10 mouse cellular contexts compared by ENCODE assay signal in the genomic region with DNA sequence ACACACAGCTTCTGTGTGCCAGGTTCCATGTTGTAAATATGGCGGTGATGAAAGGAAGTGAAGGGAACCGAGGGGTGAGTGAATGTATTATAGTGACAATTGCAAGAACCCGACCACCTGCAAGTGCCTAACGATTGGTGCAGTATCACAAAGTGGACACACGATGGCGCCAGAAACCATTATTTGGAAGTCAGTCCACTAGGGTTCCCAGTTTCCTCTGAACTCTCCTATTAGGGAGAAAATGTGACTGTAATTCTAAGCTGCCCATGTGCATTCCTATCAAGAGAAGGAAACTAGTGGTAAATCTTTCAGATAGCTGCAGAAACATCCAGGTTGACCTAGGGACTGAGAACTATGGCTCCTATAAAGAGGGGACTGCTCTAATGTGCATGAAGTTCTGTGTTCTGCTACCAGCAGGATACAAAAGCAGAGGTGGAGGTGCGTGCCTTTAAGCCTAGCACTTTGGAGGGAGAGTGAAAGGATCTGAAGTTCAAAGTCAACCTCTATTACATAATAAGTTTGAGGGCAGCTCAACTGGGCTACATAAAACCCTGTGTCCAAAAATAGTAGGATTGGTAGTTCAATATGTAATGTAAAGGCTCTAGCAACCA. TPM values are rescaled to one million over a fixed set of nuclear protein-coding genes. Genes with fewer than 3 reads are reported as not detected.
DNase-seq lines count a peak whose midpoint lies in the region; ATAC-seq and TF ChIP-seq lines count a peak whose summit lies in the region.
"Had no signal": no experiment of that assay in that cellular context is flagged by ENCODE, and none has a peak within 500 bp of the region (broad histone marks: within the 10 kb centered on the region; RNA-seq: fewer than 3 reads in every experiment).

No protein-coding gene starts in this region.

- TF ChIP-seq CTCF in midbrain, postnatal 0 days (IDR thresholded peaks at IDR 0.05): peak; percentile 98

- no peak overlapping the region for H3K27ac ChIP-seq in embryonic facial prominence, embryonic 10.5 days (replicated peaks)
- H3K27ac ChIP-seq in hindbrain, embryonic 12.5 days: no peak overlapping the region
- no peak overlapping the region for H3K27ac ChIP-seq in midbrain, postnatal 0 days (ENCODE audit: low read depth, low read length)
- H3K27ac ChIP-seq: embryonic facial prominence, embryonic 12.5 days; lung, embryonic 15.5 days had no signal

- H3K27me3 ChIP-seq in embryonic facial prominence, embryonic 10.5 days (replicated peaks; ENCODE audit: low read depth, poor library complexity, severe bottlenecking): peaks cover 71% of the 10 kb centered on the region
- H3K27me3 ChIP-seq in hindbrain, embryonic 12.5 days: peaks cover 45% of the 10 kb centered on the region
- H3K27me3 ChIP-seq in midbrain, postnatal 0 days (ENCODE audit: insufficient read depth, low read length): peaks cover 8% of the 10 kb centered on the region; the same call in 1 of the 2 replicates

- DNase-seq in left cerebral cortex, adult 18-20 months (ENCODE audit: low spot score in 2 of 2): peak; percentile 63 to 82
- no peak for DNase-seq in left cerebral cortex, adult 11 months (ENCODE audit: low spot score)
- DNase-seq in adrenal gland, postnatal 14 days: peak; percentile 73
- peak; percentile 73 for DNase-seq in embryonic facial prominence, embryonic 10.5 days (ENCODE audit: low spot score)
- peak; percentile 62 to 73 for DNase-seq in left cerebral cortex, postnatal 25 days (ENCODE audit: low spot score in 2 of 2)
- peak; percentile 89 for DNase-seq in midbrain, postnatal 0 days (ENCODE audit: low spot score)
- DNase-seq in urinary bladder, postnatal 36 days (ENCODE audit: low spot score in 2 of 2): peak; percentile 53 to 58

- no peak overlapping the region for H3K9ac ChIP-seq in hindbrain, embryonic 12.5 days
- no peak overlapping the region for H3K9ac ChIP-seq in midbrain, postnatal 0 days (replicated peaks; ENCODE audit: low read length, poor library complexity, severe bottlenecking)
- H3K9ac ChIP-seq: embryonic facial prominence, embryonic 12.5 days; lung, embryonic 15.5 days had no signal

- H3K4me3 ChIP-seq in embryonic facial prominence, embryonic 10.5 days: no peak overlapping the region
- H3K4me3 ChIP-seq in hindbrain, embryonic 12.5 days: no peak overlapping the region
- no peak overlapping the region for H3K4me3 ChIP-seq in midbrain, postnatal 0 days (ENCODE audit: low read depth, low read length)
- H3K4me3 ChIP-seq: embryonic facial prominence, embryonic 12.5 days; lung, embryonic 15.5 days had no signal

- H3K36me3 ChIP-seq in embryonic facial prominence, embryonic 10.5 days (replicated peaks): no peaks in the 10 kb centered on the region
- H3K36me3 ChIP-seq in hindbrain, embryonic 12.5 days: no peaks in the 10 kb centered on the region
- H3K36me3 ChIP-seq in midbrain, postnatal 0 days (ENCODE audit: insufficient read depth, low read length): no peaks in the 10 kb centered on the region
- H3K36me3 ChIP-seq: embryonic facial prominence, embryonic 12.5 days; lung, embryonic 15.5 days had no signal

- H3K4me1 ChIP-seq in embryonic facial prominence, embryonic 10.5 days: no peaks in the 10 kb centered on the region
- no peaks in the 10 kb centered on the region for H3K4me1 ChIP-seq in hindbrain, embryonic 12.5 days
- no peaks in the 10 kb centered on the region for H3K4me1 ChIP-seq in midbrain, postnatal 0 days (ENCODE audit: insufficient read depth, low read length)
- H3K4me1 ChIP-seq: embryonic facial prominence, embryonic 12.5 days; lung, embryonic 15.5 days had no signal

- 12% methylated on average over 7 of the region's 7 CpGs for WGBS in embryonic facial prominence, embryonic 10.5 days
- 12% methylated on average over 7 of the region's 7 CpGs for WGBS in hindbrain, embryonic 12.5 days
- whole genome bisulfite sequencing in midbrain, postnatal 0 days: 11% methylated on average over 7 of the region's 7 CpGs

- H3K4me2 ChIP-seq in hindbrain, embryonic 12.5 days (replicated peaks): no peak overlapping the region
- no peak overlapping the region for H3K4me2 ChIP-seq in midbrain, postnatal 0 days (ENCODE audit: low read depth, low read length, poor library complexity, severe bottlenecking)
- H3K4me2 ChIP-seq: embryonic facial prominence, embryonic 12.5 days; lung, embryonic 15.5 days had no signal

- no peaks in the 10 kb centered on the region for H3K9me3 ChIP-seq in embryonic facial prominence, embryonic 10.5 days
- H3K9me3 ChIP-seq in hindbrain, embryonic 12.5 days (replicated peaks): no peaks in the 10 kb centered on the region
- no peaks in the 10 kb centered on the region for H3K9me3 ChIP-seq in midbrain, postnatal 0 days (ENCODE audit: low read length)
- H3K9me3 ChIP-seq: embryonic facial prominence, embryonic 12.5 days; lung, embryonic 15.5 days had no signal

- intact Hi-C loops in left cerebral cortex, postnatal 25 days (cut with DNase I): loop anchor here (1.0 to 10.0 kb wide), 4 partner anchors 594 to 958 kb away; no protein-coding TSS in a partner anchor

- ATAC-seq in hindbrain, embryonic 12.5 days (ENCODE audit: low FRiP score): peak; percentile 60
- peak; percentile 57; the same call in 1 of the 2 replicates for ATAC-seq in midbrain, postnatal 0 days (ENCODE audit: low FRiP score)

RNA-seq across cellular contexts. Expression of a gene that starts 15.6 kb away (rescaled TPM):
- not detected for total RNA-seq in left cerebral cortex, adult 18-20 months (2021)
- not detected in 2 replicates for total RNA-seq in adrenal gland, postnatal 14 days (2021)
- polyA plus RNA-seq in embryonic facial prominence, embryonic 10.5 days (2016; fragmentation: Nextera tagmentation; extraction: Ambion mirVana): 0.30 and 0.47 TPM in 2 replicates
- 7.5 and 8.8 TPM in 2 replicates for polyA plus RNA-seq in hindbrain, embryonic 12.5 days (2016; fragmentation: Nextera tagmentation; extraction: Ambion mirVana)
- total RNA-seq in left cerebral cortex, postnatal 25 days (2021): not detected
- 32.8 and 40.8 TPM in 2 replicates for total RNA-seq in midbrain, postnatal 0 days (2014; rRNA removed)
- polyA plus RNA-seq in midbrain, postnatal 0 days (2015; fragmentation: Nextera tagmentation; extraction: Ambion mirVana): 9.2 and 10.1 TPM in 2 replicates
- polyA plus RNA-seq: lung, embryonic 15.5 days had no signal

Comparison
In these comparisons a context has a peak if more than half of its experiments do, and no peak if none do; other contexts are left out.
1. RNA of a gene that starts 15.6 kb away (total RNA-seq): 32.8 to 40.8 TPM in midbrain, postnatal 0 days; not detected in left cerebral cortex, postnatal 25 days, not detected in left cerebral cortex, adult 18-20 months and not detected in adrenal gland, postnatal 14 days; every median in the first group is over 10 times any median in the second.